Mouse (Mus musculus): ENCODE results near the gene Itpk1.

The Itpk1 gene

GRCm38 (mm10) chr12:102552001-102552400 is 152.7 kb downstream of the Itpk1 start:
- no peak for DNase-seq (ENCODE audit: low spot score)

GRCm38 (mm10) chr12:102551186-102551585 is 153.5 kb downstream of the Itpk1 start:
- DNase-seq (ENCODE audit: low spot score), result no peak

DNA sequence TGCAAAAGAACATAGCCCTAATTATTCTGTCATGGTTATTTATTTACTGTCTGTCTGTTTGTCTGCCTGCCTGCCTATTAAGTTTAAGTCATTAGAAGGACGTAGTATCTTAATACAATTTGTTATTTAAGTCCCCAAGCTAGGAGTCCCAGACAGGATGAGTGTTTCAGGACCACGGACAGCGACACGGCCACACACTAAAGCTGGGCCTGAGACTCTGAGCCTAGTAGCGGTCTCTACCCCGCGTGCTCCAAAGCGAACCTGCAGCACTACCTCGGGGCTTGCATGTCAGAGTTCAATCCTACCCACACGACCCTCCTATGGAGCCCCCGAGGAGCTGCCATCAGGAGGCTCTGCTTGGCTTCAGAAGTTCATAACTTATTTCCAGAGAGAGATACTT is 154.2 kb downstream of the Itpk1 start:
- DNase-seq (ENCODE audit: low spot score), result no peak

GRCm38 (mm10) chr12:102545122-102545521 is 159.6 kb downstream of the Itpk1 start:
- no peak for DNase-seq (ENCODE audit: low spot score)

- no peak for DNase-seq (ENCODE audit: low spot score)
Measured at GRCm38 (mm10) chr12:102541168-102541567, 163.6 kb downstream of the Itpk1 start.

DNA sequence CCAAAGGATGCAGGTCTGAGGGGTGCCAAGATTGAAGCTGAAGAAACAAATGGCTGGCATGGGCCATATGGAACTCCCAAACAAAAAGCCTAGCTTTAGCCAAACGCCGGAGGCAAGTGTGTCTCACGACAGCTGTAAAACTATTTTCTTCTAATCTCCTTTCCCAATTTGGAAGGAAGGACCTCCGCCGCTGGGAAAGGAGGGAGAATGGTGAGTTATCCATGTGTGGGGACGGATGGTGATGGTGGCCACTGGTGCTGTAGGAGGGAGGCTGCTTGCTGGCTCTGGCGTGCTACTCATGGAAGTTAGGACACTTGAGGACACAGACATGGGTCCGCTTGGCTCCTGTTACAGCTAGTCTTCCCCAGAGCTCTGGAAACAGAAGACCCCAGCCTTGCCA is 164.5 kb downstream of the Itpk1 start:
- no peak for DNase-seq (ENCODE audit: low spot score)

- DNase-seq (ENCODE audit: low spot score), result no peak
Measured at GRCm38 (mm10) chr12:102535796-102536195, 168.9 kb downstream of the Itpk1 start.

- DNase-seq (ENCODE audit: low spot score), result no peak
Measured at GRCm38 (mm10) chr12:102527989-102528388, 176.7 kb downstream of the Itpk1 start.

- DNase-seq (ENCODE audit: low spot score), result no peak
Measured at GRCm38 (mm10) chr12:102524760-102525159, 180.0 kb downstream of the Itpk1 start.

- no peak for DNase-seq (ENCODE audit: low spot score)
Measured at GRCm38 (mm10) chr12:102524216-102524615, 180.5 kb downstream of the Itpk1 start.

DNA sequence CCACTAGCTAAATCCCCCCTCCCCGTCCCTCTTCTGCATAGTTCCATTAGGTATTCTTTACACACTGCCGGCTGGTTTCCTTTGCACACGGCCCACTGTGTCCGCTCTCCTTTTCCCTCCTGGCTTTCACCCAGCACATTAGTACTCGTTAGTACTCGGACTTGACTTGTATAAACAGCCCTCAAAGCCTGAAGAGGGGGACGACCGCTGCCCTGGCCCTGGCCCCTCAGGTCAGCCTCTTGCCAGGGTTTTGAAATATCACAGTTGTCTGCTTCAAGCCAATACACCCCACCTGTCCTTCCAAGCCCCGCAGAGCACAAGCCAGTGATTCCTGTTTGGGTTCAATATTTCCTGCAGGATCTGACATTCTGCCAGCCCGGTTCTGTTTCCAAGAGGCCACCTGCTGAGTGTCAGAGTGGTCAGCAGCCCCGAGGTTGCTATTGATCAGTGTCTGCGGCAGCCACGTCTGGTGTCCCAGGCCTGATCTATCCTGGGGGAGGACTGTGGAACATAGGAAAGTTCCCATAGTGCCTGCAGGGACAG is 182.9 kb downstream of the Itpk1 start:
- no peak for DNase-seq (ENCODE audit: low spot score)

DNA sequence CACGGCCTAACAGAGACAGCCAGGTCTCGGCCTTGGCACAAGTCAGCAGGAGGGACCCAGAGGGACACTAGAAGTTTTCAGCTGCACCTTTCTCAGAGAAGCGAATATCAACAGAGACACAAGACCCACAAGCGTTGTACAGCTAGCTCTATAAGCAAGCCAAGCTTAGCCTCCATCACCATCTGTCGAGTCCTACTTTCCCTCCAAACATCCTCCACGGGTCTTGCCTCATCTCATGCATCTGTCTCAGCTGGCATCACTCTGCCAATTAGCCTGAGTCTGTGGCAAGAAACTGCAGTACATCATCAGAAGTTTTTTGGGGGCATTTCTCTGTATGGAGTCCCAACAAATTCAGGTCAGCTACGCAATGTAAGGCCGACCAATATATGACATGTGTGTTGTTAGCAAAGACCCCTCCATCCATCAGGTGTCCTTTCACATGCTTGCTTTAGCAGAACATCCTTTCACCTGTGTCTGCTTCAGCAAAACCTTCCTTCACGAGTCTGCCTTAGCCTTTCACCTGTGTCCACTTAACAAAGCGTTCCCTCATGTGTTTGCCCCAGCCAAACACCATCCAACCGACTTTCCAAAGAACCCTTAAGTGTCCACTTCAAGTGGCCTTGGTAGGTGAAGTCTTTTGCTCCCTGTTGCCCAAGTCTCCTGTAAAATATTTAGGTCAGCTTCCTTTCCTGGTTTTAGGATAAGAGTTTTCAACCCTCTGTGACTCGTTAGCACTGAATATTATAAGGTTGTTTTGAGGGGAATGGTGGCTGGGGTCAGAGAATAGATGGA is 184.6 kb downstream of the Itpk1 start:
- no peak for DNase-seq (ENCODE audit: low spot score)

Measured in layer of hippocampus, adult 9-10 months (tissue).